ENCODE assay signal across 31 mouse cellular contexts in the genomic region with DNA sequence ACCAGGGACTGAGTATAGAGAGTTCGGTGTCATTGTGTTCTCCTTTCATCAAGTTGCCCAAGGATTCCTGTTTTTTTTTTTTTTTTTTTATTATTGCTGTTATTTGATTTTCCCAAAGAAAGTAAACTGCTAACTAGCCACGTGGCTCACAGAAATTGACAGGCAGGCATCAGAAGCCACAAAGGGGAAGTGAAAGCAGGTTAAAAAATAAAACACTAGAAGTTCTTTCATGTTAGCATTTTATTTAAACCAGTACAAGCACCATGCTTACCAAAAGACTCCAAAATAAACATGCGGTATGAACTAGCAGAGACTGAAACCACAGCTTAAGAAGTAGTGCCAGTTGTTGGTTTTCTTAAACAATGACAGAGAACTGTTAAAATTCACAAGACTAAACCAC. TPM values are rescaled to one million over a fixed set of nuclear protein-coding genes. Genes with fewer than 3 reads are reported as not detected.
A peak's percentile ranks its signal among the peaks of the same experiment; 100 is the strongest.
DNase-seq lines count a peak whose midpoint lies in the region; ATAC-seq and TF ChIP-seq lines count a peak whose summit lies in the region.
"Had no signal": no experiment of that assay in that cellular context is flagged by ENCODE, and none has a peak within 500 bp of the region (broad histone marks: within the 10 kb centered on the region; RNA-seq: fewer than 3 reads in every experiment).

No protein-coding gene starts in this region.

- no peak for TF ChIP-seq CTCF in bone marrow macrophage, adult 2 months (IDR thresholded peaks at IDR 0.05; ENCODE audit: low read depth, low read length)
- no peak for TF ChIP-seq CTCF in hindbrain, postnatal 0 days (IDR thresholded peaks at IDR 0.05; ENCODE audit: low read depth)

- H3K27me3 ChIP-seq in hindbrain, postnatal 0 days (ENCODE audit: insufficient read depth, low read length): no peaks in the 10 kb centered on the region
- H3K27me3 ChIP-seq: embryonic facial prominence, embryonic 13.5 days; forebrain, embryonic 15.5 days; heart, embryonic 12.5 days; hindbrain, embryonic 15.5 days; midbrain, embryonic 13.5 days; neural tube, embryonic 15.5 days; stomach, embryonic 15.5 days had no signal

- no peak overlapping the region for H3K4me3 ChIP-seq in bone marrow macrophage, adult 2 months (ENCODE audit: insufficient read depth, low read length)
- no peak overlapping the region for H3K4me3 ChIP-seq in hindbrain, postnatal 0 days (ENCODE audit: low read length)
- H3K4me3 ChIP-seq: embryonic facial prominence, embryonic 13.5 days; forebrain, embryonic 10.5 days; forebrain, embryonic 15.5 days; heart, adult 2 months; heart, embryonic 12.5 days; hindbrain, embryonic 10.5 days; hindbrain, embryonic 15.5 days; midbrain, embryonic 13.5 days; neural tube, embryonic 15.5 days; stomach, embryonic 15.5 days had no signal

- H3K27ac ChIP-seq in bone marrow macrophage, adult 2 months (ENCODE audit: insufficient read depth, low read depth, low read length): peak overlapping the region; percentile 62
- no peak overlapping the region for H3K27ac ChIP-seq in hindbrain, postnatal 0 days
- H3K27ac ChIP-seq: embryonic facial prominence, embryonic 13.5 days; forebrain, embryonic 10.5 days; forebrain, embryonic 15.5 days; heart, adult 2 months; hindbrain, embryonic 10.5 days; hindbrain, embryonic 15.5 days; kidney, postnatal 0 days; liver, embryonic 14.5 days; midbrain, embryonic 13.5 days; neural tube, embryonic 15.5 days; stomach, embryonic 15.5 days had no signal

- DNase-seq in heart, adult 11 months: peak; percentile 81
- DNase-seq in heart, postnatal 14 days: no peak
- no peak for DNase-seq in hindbrain, postnatal 0 days (ENCODE audit: low spot score)
- DNase-seq in retina, embryonic 14.5 days (ENCODE audit: low spot score): no peak
- no peak for DNase-seq in ovary, postnatal 14 days (ENCODE audit: low spot score)
- DNase-seq: adrenal gland, adult 2 months; adrenal gland, postnatal 36 days; cerebellum, adult 2 months; cerebellum, postnatal 25 days; gastrocnemius, postnatal 25 days; heart, adult 2 months; kidney, adult 2 months; kidney, postnatal 4 days; liver; lung, embryonic 14.5 days; lung, postnatal 14 days; right cerebral cortex, postnatal 4 days had no signal

- H3K9ac ChIP-seq in hindbrain, postnatal 0 days (replicated peaks; ENCODE audit: low read length): no peak overlapping the region
- H3K9ac ChIP-seq: embryonic facial prominence, embryonic 13.5 days; forebrain, embryonic 15.5 days; heart, embryonic 12.5 days; hindbrain, embryonic 15.5 days; liver, embryonic 14.5 days; lung, embryonic 14.5 days; midbrain, embryonic 13.5 days; neural tube, embryonic 15.5 days; stomach, embryonic 15.5 days had no signal

- no peak overlapping the region for H3K4me2 ChIP-seq in hindbrain, postnatal 0 days (ENCODE audit: low read depth, low read length)
- H3K4me2 ChIP-seq: embryonic facial prominence, embryonic 13.5 days; forebrain, embryonic 15.5 days; heart, embryonic 12.5 days; hindbrain, embryonic 15.5 days; lung, embryonic 14.5 days; midbrain, embryonic 13.5 days; neural tube, embryonic 15.5 days; stomach, embryonic 15.5 days had no signal

- H3K4me1 ChIP-seq in bone marrow macrophage, adult 2 months (ENCODE audit: control insufficient read depth, insufficient read depth, low read length): peaks cover 30% of the 10 kb centered on the region
- H3K4me1 ChIP-seq in hindbrain, postnatal 0 days (ENCODE audit: insufficient read depth, low read length): no peaks in the 10 kb centered on the region
- H3K4me1 ChIP-seq: embryonic facial prominence, embryonic 13.5 days; forebrain, embryonic 10.5 days; forebrain, embryonic 15.5 days; heart, embryonic 12.5 days; hindbrain, embryonic 10.5 days; hindbrain, embryonic 15.5 days; midbrain, embryonic 13.5 days; neural tube, embryonic 15.5 days; stomach, embryonic 15.5 days had no signal

- WGBS in hindbrain, postnatal 0 days: 59% methylated on average over 3 of the region's 3 CpGs

- intact Hi-C loops in heart, postnatal 14 days (cut with DNase I): no loop called here

- H3K9me3 ChIP-seq in hindbrain, postnatal 0 days (ENCODE audit: low read length): no peaks in the 10 kb centered on the region
- H3K9me3 ChIP-seq: embryonic facial prominence, embryonic 13.5 days; forebrain, embryonic 10.5 days; forebrain, embryonic 15.5 days; heart, embryonic 12.5 days; hindbrain, embryonic 10.5 days; hindbrain, embryonic 15.5 days; midbrain, embryonic 13.5 days; neural tube, embryonic 15.5 days; stomach, embryonic 15.5 days had no signal

- H3K36me3 ChIP-seq in hindbrain, postnatal 0 days (ENCODE audit: insufficient read depth, low read length): peaks cover 12% of the 10 kb centered on the region; the same call in 1 of the 2 replicates

- ATAC-seq in megakaryocyte, adult 5-6 weeks (ENCODE audit: poor library complexity, severe bottlenecking): peak; percentile 79
- ATAC-seq in hindbrain, postnatal 0 days: no peak
- ATAC-seq: forebrain, embryonic 15.5 days; midbrain, embryonic 13.5 days had no signal

- TF ChIP-seq POLR2A in bone marrow macrophage, adult 2 months (IDR thresholded peaks at IDR 0.05; ENCODE audit: borderline replicate concordance, low read depth, low read length): no peak

RNA-seq across cellular contexts. Expression of a gene that starts 14.1 kb away (rescaled TPM):
- total RNA-seq in heart, postnatal 14 days (2021): 10 to 100 TPM; 34.7 to 37.4 TPM
- 62.7 and 73.4 TPM in 2 replicates for polyA plus RNA-seq in bone marrow macrophage, adult 2 months (2012; ENCODE audit: insufficient read depth, insufficient read length, missing spikeins)
- total RNA-seq in megakaryocyte, adult 5-6 weeks (2015): 76.1 and 87.3 TPM in 2 replicates
- 88.7 and 89.0 TPM in 2 replicates for total RNA-seq in megakaryocyte, adult 5-6 weeks (2017)
- total RNA-seq in hindbrain, postnatal 0 days (2014; rRNA removed): 121 and 126 TPM in 2 replicates
- polyA plus RNA-seq in hindbrain, postnatal 0 days (2015; fragmentation: Nextera tagmentation; extraction: Ambion mirVana): 113 and 117 TPM in 2 replicates

RNA-seq across cellular contexts. Expression of a gene that starts 19.7 kb away (rescaled TPM):
- 10 to 100 TPM; 48.6 to 52.3 TPM for total RNA-seq in heart, postnatal 14 days (2021)
- 88.8 and 98.6 TPM in 2 replicates for polyA plus RNA-seq in bone marrow macrophage, adult 2 months (2012; ENCODE audit: insufficient read depth, insufficient read length, missing spikeins)
- 100 and 109 TPM in 2 replicates for total RNA-seq in megakaryocyte, adult 5-6 weeks (2015)
- total RNA-seq in megakaryocyte, adult 5-6 weeks (2017): 55.4 and 60.2 TPM in 2 replicates
- total RNA-seq in hindbrain, postnatal 0 days (2014; rRNA removed): 114 and 123 TPM in 2 replicates
- polyA plus RNA-seq in hindbrain, postnatal 0 days (2015; fragmentation: Nextera tagmentation; extraction: Ambion mirVana): 208 and 214 TPM in 2 replicates

RNA-seq across cellular contexts. Expression of a gene that starts 24.0 kb away (rescaled TPM):
- total RNA-seq in heart, postnatal 14 days (2021): 10 to 100 TPM; 38.4 to 38.5 TPM
- 33.9 and 37.2 TPM in 2 replicates for polyA plus RNA-seq in bone marrow macrophage, adult 2 months (2012; ENCODE audit: insufficient read depth, insufficient read length, missing spikeins)
- total RNA-seq in megakaryocyte, adult 5-6 weeks (2015): 27.7 and 30.3 TPM in 2 replicates
- 25.7 and 29.7 TPM in 2 replicates for total RNA-seq in megakaryocyte, adult 5-6 weeks (2017)
- total RNA-seq in hindbrain, postnatal 0 days (2014; rRNA removed): 10.2 and 24.9 TPM in 2 replicates
- polyA plus RNA-seq in hindbrain, postnatal 0 days (2015; fragmentation: Nextera tagmentation; extraction: Ambion mirVana): 27.6 and 33.0 TPM in 2 replicates

RNA-seq across cellular contexts. Expression of a gene that starts 47.6 kb away (rescaled TPM):
- 1 to 10 TPM; 2.9 to 4.8 TPM for total RNA-seq in heart, postnatal 14 days (2021)
- polyA plus RNA-seq in bone marrow macrophage, adult 2 months (2012; ENCODE audit: insufficient read depth, insufficient read length, missing spikeins): 25.0 and 26.6 TPM in 2 replicates
- 87.6 and 98.3 TPM in 2 replicates for total RNA-seq in megakaryocyte, adult 5-6 weeks (2015)
- 83.9 and 94.2 TPM in 2 replicates for total RNA-seq in megakaryocyte, adult 5-6 weeks (2017)
- 1.2 TPM in 1 of 2 replicates, not detected in the other for total RNA-seq in hindbrain, postnatal 0 days (2014; rRNA removed)
- 10.8 and 11.2 TPM in 2 replicates for polyA plus RNA-seq in hindbrain, postnatal 0 days (2015; fragmentation: Nextera tagmentation; extraction: Ambion mirVana)
- total RNA-seq: gastrocnemius, adult 18-20 months had no signal
- polyA plus RNA-seq: adrenal gland, adult 2 months had no signal
